ENCODE assay signal across 19 mouse cellular contexts in the genomic region with DNA sequence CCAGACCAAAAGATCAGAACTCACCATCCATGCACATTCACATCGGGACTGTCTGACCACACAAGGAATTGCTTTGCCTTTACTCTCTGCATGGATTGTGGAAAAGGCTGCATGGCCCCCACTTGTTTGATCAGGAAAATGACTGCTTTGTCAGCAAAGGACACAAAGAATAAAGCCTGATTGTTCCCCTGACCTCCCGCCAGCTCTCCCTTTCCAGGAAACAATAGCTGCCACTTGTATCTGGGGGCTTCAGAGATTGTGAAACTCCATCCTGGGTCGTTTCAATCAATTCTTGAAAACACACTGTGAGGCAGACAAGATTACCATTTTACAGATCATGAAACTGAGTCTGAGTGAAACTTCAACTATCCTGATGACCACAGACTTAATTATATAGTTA.
DNase-seq lines count a peak whose midpoint lies in the region.
"Had no signal": no experiment of that assay in that cellular context is flagged by ENCODE, and none has a peak within 500 bp of the region (broad histone marks: within the 10 kb centered on the region; RNA-seq: fewer than 3 reads in every experiment).

No protein-coding gene starts in this region.

- H3K27me3 ChIP-seq in limb, embryonic 10.5 days (ENCODE audit: low read depth, poor library complexity, severe bottlenecking) = 0 out of 2 replicates have a peak, but pooled peaks cover 1% of the 10 kb centered on the region
- H3K27me3 ChIP-seq: forebrain, embryonic 13.5 days; hindbrain, embryonic 12.5 days; hindbrain, embryonic 15.5 days had no signal

- H3K27ac ChIP-seq in limb, embryonic 10.5 days = no peak overlapping the region
- H3K27ac ChIP-seq: forebrain, embryonic 10.5 days; forebrain, embryonic 13.5 days; heart, adult 2 months; heart, embryonic 10.5 days; hindbrain, embryonic 12.5 days; hindbrain, embryonic 15.5 days had no signal

- H3K9me3 ChIP-seq in limb, embryonic 10.5 days (replicated peaks) = no peaks in the 10 kb centered on the region
- H3K9me3 ChIP-seq: forebrain, embryonic 10.5 days; forebrain, embryonic 13.5 days; heart, embryonic 10.5 days; hindbrain, embryonic 12.5 days; hindbrain, embryonic 15.5 days had no signal

- no peaks in the 10 kb centered on the region for H3K36me3 ChIP-seq in limb, embryonic 10.5 days
- H3K36me3 ChIP-seq: forebrain, embryonic 10.5 days; heart, embryonic 10.5 days; hindbrain, embryonic 12.5 days; hindbrain, embryonic 15.5 days had no signal

- no peak overlapping the region for H3K4me3 ChIP-seq in limb, embryonic 10.5 days
- H3K4me3 ChIP-seq: forebrain, embryonic 10.5 days; forebrain, embryonic 13.5 days; heart, adult 2 months; heart, embryonic 10.5 days; hindbrain, embryonic 12.5 days; hindbrain, embryonic 15.5 days had no signal

- no peaks in the 10 kb centered on the region for H3K4me1 ChIP-seq in limb, embryonic 10.5 days
- H3K4me1 ChIP-seq: forebrain, embryonic 10.5 days; forebrain, embryonic 13.5 days; heart, embryonic 10.5 days; hindbrain, embryonic 12.5 days; hindbrain, embryonic 15.5 days had no signal

- peak; percentile 30 for DNase-seq in retina, postnatal 1 day
- DNase-seq in retina, embryonic 14.5 days (ENCODE audit: low spot score) = no peak
- peak; percentile 25 for DNase-seq in ZHBTc4 (ENCODE audit: low read depth, low spot score)
- peak; percentile 6 for DNase-seq in telencephalon, adult 2 months (ENCODE audit: low read depth, low spot score)
- DNase-seq in cerebellum, adult 8-10 months = no peak
- DNase-seq in limb, embryonic 10.5 days (ENCODE audit: low spot score) = no peak
- DNase-seq: adrenal gland, adult 2 months; adrenal gland, postnatal 25 days; cerebellum, adult 11 months; cerebellum, adult 2 months; cerebellum, postnatal 10 days; cerebellum, postnatal 36 days; gastrocnemius, postnatal 36 days; heart, adult 2 months had no signal

- 57% methylated on average over 3 of the region's 3 CpGs for WGBS in limb, embryonic 10.5 days

Comparison
In these comparisons a context has a peak if more than half of its experiments do, and no peak if none do; other contexts are left out.
1. DNase-seq: peak in retina, postnatal 1 day (single experiment), ZHBTc4 (single experiment) and telencephalon, adult 2 months (single experiment); none in retina, embryonic 14.5 days (single experiment), cerebellum, adult 8-10 months (single experiment) and limb, embryonic 10.5 days (single experiment).